Mouse (Mus musculus): ENCODE data around the gene Pcolce. TPM values are rescaled to one million over a fixed set of nuclear protein-coding genes. Genes with fewer than 3 reads are reported as not detected.

Gene Pcolce
- polyA plus RNA-seq (2014; fragmentation: Illumina TruSeq; extraction: RNeasy Lipid Tissue Mini Kit (QIAGEN cat#74804); ENCODE audit: low read depth, low replicate concordance) = 7.1 TPM

GRCm38 (mm10) chr5:137613550-137613949 lies at the start of gene Pcolce:
TSS of gene Pcolce (minus strand) at chr5:137613784.

GRCm38 (mm10) chr5:137645652-137646091 lies 32.1 kb upstream of the Pcolce start, which contains the start of gene Irs3:
TSS of gene Irs3 (minus strand) at chr5:137645714.

GRCm38 (mm10) chr5:137641054-137641453 lies 27.5 kb upstream of the Pcolce start, which contains the start of gene Sap25:
TSS of gene Sap25 (plus strand) at chr5:137641334.

GRCm38 (mm10) chr5:137628498-137629305 lies 15.1 kb upstream of the Pcolce start, which contains the start of the genes Fbxo24, Lrch4 and Gm20605:
TSS of gene Fbxo24 (minus strand) at chr5:137629002.
TSS of gene Lrch4 (plus strand) at chr5:137629121.
TSS of gene Gm20605 (plus strand) at chr5:137629175.

GRCm38 (mm10) chr5:137600619-137601364 lies 12.8 kb downstream of the Pcolce start, which contains the start of gene Mospd3:
TSS of gene Mospd3 (minus strand) at chr5:137601058.

GRCm38 (mm10) chr5:137569665-137570064 lies 43.9 kb downstream of the Pcolce start, which contains the start of gene Tfr2:
TSS of gene Tfr2 (plus strand) at chr5:137569840.

Other genes with a start within 250 kb of the Pcolce start
- not detected for gene Zan, start 136.7 kb downstream of the Pcolce start, polyA plus RNA-seq (2014; fragmentation: Illumina TruSeq; extraction: RNeasy Lipid Tissue Mini Kit (QIAGEN cat#74804); ENCODE audit: low read depth, low replicate concordance)
- gene Pop7, start 111.3 kb downstream of the Pcolce start, polyA plus RNA-seq (2014; fragmentation: Illumina TruSeq; extraction: RNeasy Lipid Tissue Mini Kit (QIAGEN cat#74804); ENCODE audit: low read depth, low replicate concordance) = not detected
- gene Gigyf1, start 95.2 kb downstream of the Pcolce start, polyA plus RNA-seq (2014; fragmentation: Illumina TruSeq; extraction: RNeasy Lipid Tissue Mini Kit (QIAGEN cat#74804); ENCODE audit: low read depth, low replicate concordance) = 1.5 TPM
- not detected for gene Epo, start 80.5 kb downstream of the Pcolce start, polyA plus RNA-seq (2014; fragmentation: Illumina TruSeq; extraction: RNeasy Lipid Tissue Mini Kit (QIAGEN cat#74804); ENCODE audit: low read depth, low replicate concordance)
- gene Gnb2, start 80.3 kb downstream of the Pcolce start, polyA plus RNA-seq (2014; fragmentation: Illumina TruSeq; extraction: RNeasy Lipid Tissue Mini Kit (QIAGEN cat#74804); ENCODE audit: low read depth, low replicate concordance) = 1.4 TPM
- not detected for gene Actl6b, start 60.3 kb downstream of the Pcolce start, polyA plus RNA-seq (2014; fragmentation: Illumina TruSeq; extraction: RNeasy Lipid Tissue Mini Kit (QIAGEN cat#74804); ENCODE audit: low read depth, low replicate concordance)
- gene Tfr2, start 43.9 kb downstream of the Pcolce start, polyA plus RNA-seq (2014; fragmentation: Illumina TruSeq; extraction: RNeasy Lipid Tissue Mini Kit (QIAGEN cat#74804); ENCODE audit: low read depth, low replicate concordance) = not detected
- gene Mospd3, start 12.7 kb downstream of the Pcolce start, polyA plus RNA-seq (2014; fragmentation: Illumina TruSeq; extraction: RNeasy Lipid Tissue Mini Kit (QIAGEN cat#74804); ENCODE audit: low read depth, low replicate concordance) = not detected
- not detected for gene Fbxo24, start 15.2 kb upstream of the Pcolce start, polyA plus RNA-seq (2014; fragmentation: Illumina TruSeq; extraction: RNeasy Lipid Tissue Mini Kit (QIAGEN cat#74804); ENCODE audit: low read depth, low replicate concordance)
- 0.85 TPM for gene Lrch4, start 15.3 kb upstream of the Pcolce start, polyA plus RNA-seq (2014; fragmentation: Illumina TruSeq; extraction: RNeasy Lipid Tissue Mini Kit (QIAGEN cat#74804); ENCODE audit: low read depth, low replicate concordance)
- gene Gm20605, start 15.4 kb upstream of the Pcolce start, polyA plus RNA-seq (2014; fragmentation: Illumina TruSeq; extraction: RNeasy Lipid Tissue Mini Kit (QIAGEN cat#74804); ENCODE audit: low read depth, low replicate concordance) = not detected
- not detected for gene Sap25, start 27.6 kb upstream of the Pcolce start, polyA plus RNA-seq (2014; fragmentation: Illumina TruSeq; extraction: RNeasy Lipid Tissue Mini Kit (QIAGEN cat#74804); ENCODE audit: low read depth, low replicate concordance)
- not detected for gene Irs3, start 31.9 kb upstream of the Pcolce start, polyA plus RNA-seq (2014; fragmentation: Illumina TruSeq; extraction: RNeasy Lipid Tissue Mini Kit (QIAGEN cat#74804); ENCODE audit: low read depth, low replicate concordance)
- 11.3 TPM for gene Agfg2, start 70.9 kb upstream of the Pcolce start, polyA plus RNA-seq (2014; fragmentation: Illumina TruSeq; extraction: RNeasy Lipid Tissue Mini Kit (QIAGEN cat#74804); ENCODE audit: low read depth, low replicate concordance)
- gene Nyap1, start 127.8 kb upstream of the Pcolce start, polyA plus RNA-seq (2014; fragmentation: Illumina TruSeq; extraction: RNeasy Lipid Tissue Mini Kit (QIAGEN cat#74804); ENCODE audit: low read depth, low replicate concordance) = 0.16 TPM
- 0.36 TPM for gene Tsc22d4, start 131.9 kb upstream of the Pcolce start, polyA plus RNA-seq (2014; fragmentation: Illumina TruSeq; extraction: RNeasy Lipid Tissue Mini Kit (QIAGEN cat#74804); ENCODE audit: low read depth, low replicate concordance)
- not detected for gene Ppp1r35, start 165.1 kb upstream of the Pcolce start, polyA plus RNA-seq (2014; fragmentation: Illumina TruSeq; extraction: RNeasy Lipid Tissue Mini Kit (QIAGEN cat#74804); ENCODE audit: low read depth, low replicate concordance)
- gene Mepce, start 173.9 kb upstream of the Pcolce start, polyA plus RNA-seq (2014; fragmentation: Illumina TruSeq; extraction: RNeasy Lipid Tissue Mini Kit (QIAGEN cat#74804); ENCODE audit: low read depth, low replicate concordance) = 8.0 TPM
- gene Zcwpw1, start 174.0 kb upstream of the Pcolce start, polyA plus RNA-seq (2014; fragmentation: Illumina TruSeq; extraction: RNeasy Lipid Tissue Mini Kit (QIAGEN cat#74804); ENCODE audit: low read depth, low replicate concordance) = 5.1 TPM
- gene Pilra, start 222.5 kb upstream of the Pcolce start, polyA plus RNA-seq (2014; fragmentation: Illumina TruSeq; extraction: RNeasy Lipid Tissue Mini Kit (QIAGEN cat#74804); ENCODE audit: low read depth, low replicate concordance) = not detected
- 0.65 TPM for gene Pilrb1, start 244.3 kb upstream of the Pcolce start, polyA plus RNA-seq (2014; fragmentation: Illumina TruSeq; extraction: RNeasy Lipid Tissue Mini Kit (QIAGEN cat#74804); ENCODE audit: low read depth, low replicate concordance)